Mouse (Mus musculus): ENCODE measurements around the gene Fkbp7.
"Not testable (repeated sequence)": the region's sequence is repeated elsewhere in the genome, so short reads cannot be mapped to it uniquely, and the experiment has no call there.

Gene Fkbp7

GRCm38 (mm10) chr2:76665531-76665930 is 7.4 kb downstream of the Fkbp7 start:
- no peak for DNase-seq (ENCODE audit: low spot score)

GRCm38 (mm10) chr2:76659419-76659818 is 13.5 kb downstream of the Fkbp7 start:
- no peak for DNase-seq (ENCODE audit: low spot score)

GRCm38 (mm10) chr2:76658551-76658950 is 14.4 kb downstream of the Fkbp7 start:
- DNase-seq (ENCODE audit: low spot score) = no peak

- no peak for DNase-seq (ENCODE audit: low spot score)
These were observed 16.9 kb downstream of the Fkbp7 start for GRCm38 (mm10) chr2:76655982-76656381.

GRCm38 (mm10) chr2:76655444-76655843 is 17.5 kb downstream of the Fkbp7 start:
- DNase-seq (ENCODE audit: low spot score) = no peak

- no peak for DNase-seq (ENCODE audit: low spot score)
These were observed 18.3 kb downstream of the Fkbp7 start for GRCm38 (mm10) chr2:76654646-76655045.

- no peak for DNase-seq (ENCODE audit: low spot score)
These were observed 19.8 kb downstream of the Fkbp7 start for GRCm38 (mm10) chr2:76653070-76653469.

GRCm38 (mm10) chr2:76648666-76649141 is 24.2 kb downstream of the Fkbp7 start:
- no peak for DNase-seq (ENCODE audit: low spot score)

- DNase-seq (ENCODE audit: low spot score) = peak; percentile 97
These were observed 24.9 kb downstream of the Fkbp7 start, which contains the start of the genes Prkra and Pjvk for GRCm38 (mm10) chr2:76647883-76648570. Prkra (minus strand) TSS chr2:76648015. Pjvk (plus strand) TSS chr2:76648476.

- no peak for DNase-seq (ENCODE audit: low spot score)
These were observed 25.5 kb downstream of the Fkbp7 start for GRCm38 (mm10) chr2:76647441-76647869.

GRCm38 (mm10) chr2:76643801-76644200 is 29.1 kb downstream of the Fkbp7 start:
- no peak for DNase-seq (ENCODE audit: low spot score)

- DNase-seq (ENCODE audit: low spot score) = no peak
These were observed 33.3 kb downstream of the Fkbp7 start for GRCm38 (mm10) chr2:76639637-76640036.

GRCm38 (mm10) chr2:76631600-76631999 is 41.3 kb downstream of the Fkbp7 start:
- no peak for DNase-seq (ENCODE audit: low spot score)

GRCm38 (mm10) chr2:76630293-76630692 is 42.6 kb downstream of the Fkbp7 start:
- no peak for DNase-seq (ENCODE audit: low spot score)

GRCm38 (mm10) chr2:76622316-76622715 is 50.6 kb downstream of the Fkbp7 start:
- DNase-seq (ENCODE audit: low spot score) = not testable (repeated sequence)

- DNase-seq (ENCODE audit: low spot score) = no peak
These were observed 51.2 kb downstream of the Fkbp7 start for GRCm38 (mm10) chr2:76621724-76622123.

GRCm38 (mm10) chr2:76620188-76620587 is 52.7 kb downstream of the Fkbp7 start:
- no peak for DNase-seq (ENCODE audit: low spot score)

- no peak for DNase-seq (ENCODE audit: low spot score)
These were observed 54.8 kb downstream of the Fkbp7 start for GRCm38 (mm10) chr2:76618078-76618477.
